Mouse (Mus musculus) heart, embryonic 11.5 days (tissue): ENCODE data around the gene Stradb. TPM values are rescaled to one million over a fixed set of nuclear protein-coding genes. Genes with fewer than 3 reads are reported as not detected.

Source experiments
- ATAC-seq: fragments of 200-750 bp; cut with Nextera tagmentation; replicated peaks from 2 replicates; pipeline ENCODE4 v1.8.0; 2017; ENCODE audit warnings: moderate library complexity; ENCODE audit not compliant: insufficient number of reproducible peaks, low FRiP score, low TSS enrichment
- H3K27ac ChIP-seq: fragments of 300-500 bp; sonication (generic); 2 replicates; pipeline ENCODE4 v1.5.1; 2014; ENCODE audit warnings: mild to moderate bottlenecking, low read depth, low read length
- H3K27me3 ChIP-seq: fragments of 300-500 bp; sonication (generic); 2 replicates; pipeline ENCODE4 v1.6.1; 2014; ENCODE audit warnings: mild to moderate bottlenecking, low read length, mixed read lengths; ENCODE audit not compliant: control insufficient read depth, insufficient read depth
- H3K36me3 ChIP-seq: fragments of 300-500 bp; sonication (generic); 2 replicates; pipeline ENCODE4 v1.6.1; 2014; ENCODE audit warnings: mild to moderate bottlenecking, low read length, moderate library complexity, mixed read lengths; ENCODE audit not compliant: control insufficient read depth, insufficient read depth
- H3K4me1 ChIP-seq: fragments of 300-500 bp; sonication (generic); 2 replicates; pipeline ENCODE4 v1.6.1; 2014; ENCODE audit warnings: low read length; ENCODE audit not compliant: control insufficient read depth, insufficient read depth
- H3K4me2 ChIP-seq: fragments of 300-500 bp; sonication (generic); 2 replicates; pipeline ENCODE4 v1.6.1; 2014; ENCODE audit warnings: mild to moderate bottlenecking, moderate library complexity
- H3K4me3 ChIP-seq: fragments of 300-500 bp; sonication (generic); 2 replicates; pipeline ENCODE4 v1.5.1; 2014; ENCODE audit warnings: low read depth, low read length
- H3K9ac ChIP-seq: fragments of 300-500 bp; sonication (generic); 2 replicates; pipeline ENCODE4 v1.6.1; 2014; ENCODE audit warnings: mild to moderate bottlenecking, low read depth, low read length, moderate library complexity
- H3K9me3 ChIP-seq: fragments of 300-500 bp; sonication (generic); replicated peaks from 2 replicates; pipeline ENCODE4 v1.6.1; 2016; ENCODE audit warnings: low read length; ENCODE audit not compliant: control insufficient read depth
- WGBS: fragments of 180-500 bp; shearing (Covaris S2); extraction: QIAGEN DNeasy Blood & Tissue Kit; methylation state at CpG from one replicate; pipeline ENCODE4 v1.1.7; 2014; ENCODE audit not compliant: insufficient replicate concordance; 5-methylcytosine and 5-hydroxymethylcytosine counted together
- polyA plus RNA-seq: library from polyadenylated mRNA; unstranded; fragments of >200 nt; fragmentation: Nextera tagmentation; extraction: Ambion mirVana; gene quantifications from 2 replicates; pipeline ENCODE4 v1.2.1, GENCODE M21; 2014

Stradb gene
- polyA plus RNA-seq, 1 experiment from 2014 or later = 26.9 TPM

- Histone ChIP-seq H3K4me1 (peaks cover 54% of the 10 kb centered on the region), H3K9me3 (no peaks in the 10 kb centered on the region), H3K4me3 (no peak overlapping the region), H3K9ac (no peak overlapping the region), H3K4me2 (peak overlapping the region; percentile 32), H3K36me3 (peaks cover 2% of the 10 kb centered on the region), H3K27me3 (no peaks in the 10 kb centered on the region), H3K27ac (peak overlapping the region; percentile 82)
- WGBS = 23% methylated on average over 8 of the region's 8 CpGs
- ATAC-seq = no peak
These were observed 22.2 kb upstream of the Stradb start for GRCm38 (mm10) chr1:58950899-58951648.

GRCm38 (mm10) chr1:58951841-58952240 is 21.5 kb upstream of the Stradb start:
- Histone ChIP-seq H3K27ac (peak overlapping the region; percentile 82), H3K4me1 (peaks cover 58% of the 10 kb centered on the region), H3K27me3 (no peaks in the 10 kb centered on the region)

GRCm38 (mm10) chr1:58952526-58952925 is 20.8 kb upstream of the Stradb start:
- Histone ChIP-seq H3K36me3 (no peaks in the 10 kb centered on the region), H3K4me1 (peaks cover 64% of the 10 kb centered on the region), H3K27me3 (no peaks in the 10 kb centered on the region), H3K4me3 (no peak overlapping the region), H3K9me3 (no peaks in the 10 kb centered on the region), H3K9ac (no peak overlapping the region), H3K4me2 (no peak overlapping the region), H3K27ac (peak overlapping the region; percentile 85)
- ATAC-seq = no peak
- 80% methylated on average over 5 of the region's 5 CpGs for WGBS

More at GRCm38 (mm10) chr1:58951841-58952240, 21.5 kb upstream of the Stradb start:
- Histone ChIP-seq H3K9ac (peak overlapping the region; percentile 34; the same call in 1 of the 2 replicates), H3K36me3 (no peaks in the 10 kb centered on the region), H3K4me2 (no peak overlapping the region), H3K9me3 (no peaks in the 10 kb centered on the region), H3K4me3 (no peak overlapping the region)
- WGBS = 58% methylated on average over 4 of the region's 4 CpGs
- no peak for ATAC-seq

- ATAC-seq = no peak
- 46% methylated on average over 4 of the region's 4 CpGs for WGBS
- H3K9ac ChIP-seq = no peak overlapping the region
- H3K9me3 ChIP-seq = no peaks in the 10 kb centered on the region
- no peaks in the 10 kb centered on the region for H3K27me3 ChIP-seq
- H3K36me3 ChIP-seq = no peaks in the 10 kb centered on the region
- 0 out of 2 replicates have a peak overlapping the region, but pooled peaks have one; percentile 0 for H3K4me2 ChIP-seq
- peak overlapping the region; percentile 85 for H3K27ac ChIP-seq
- H3K4me3 ChIP-seq = no peak overlapping the region
- peaks cover 67% of the 10 kb centered on the region for H3K4me1 ChIP-seq
These were observed 20.3 kb upstream of the Stradb start for GRCm38 (mm10) chr1:58952997-58953396.

GRCm38 (mm10) chr1:58953686-58954434 is 19.5 kb upstream of the Stradb start:
- WGBS = 54% methylated on average over 9 of the region's 9 CpGs
- Histone ChIP-seq H3K4me3 (no peak overlapping the region), H3K4me2 (peak overlapping the region; percentile 11), H3K9me3 (no peaks in the 10 kb centered on the region), H3K27ac (peak overlapping the region; percentile 85), H3K4me1 (peaks cover 73% of the 10 kb centered on the region), H3K36me3 (no peaks in the 10 kb centered on the region), H3K27me3 (no peaks in the 10 kb centered on the region), H3K9ac (no peak overlapping the region)
- ATAC-seq = peak; percentile 93

GRCm38 (mm10) chr1:58954578-58955410 is 18.5 kb upstream of the Stradb start:
- Histone ChIP-seq H3K4me2 (peak overlapping the region; percentile 2), H3K9ac (no peak overlapping the region; the same call in 1 of the 2 replicates), H3K4me3 (no peak overlapping the region), H3K9me3 (no peaks in the 10 kb centered on the region), H3K27ac (peak overlapping the region; percentile 85), H3K27me3 (no peaks in the 10 kb centered on the region), H3K36me3 (no peaks in the 10 kb centered on the region), H3K4me1 (peaks cover 71% of the 10 kb centered on the region)
- no peak for ATAC-seq
- WGBS = 68% methylated on average over 8 of the region's 8 CpGs

- 0 out of 2 replicates have a peak, but pooled peaks have one; percentile 40 for ATAC-seq
- Histone ChIP-seq H3K27ac (0 out of 2 replicates have a peak overlapping the region, but pooled peaks have one; percentile 3), H3K4me1 (peaks cover 69% of the 10 kb centered on the region), H3K9ac (no peak overlapping the region), H3K27me3 (no peaks in the 10 kb centered on the region), H3K4me3 (no peak overlapping the region), H3K9me3 (no peaks in the 10 kb centered on the region), H3K36me3 (no peaks in the 10 kb centered on the region), H3K4me2 (peak overlapping the region; percentile 9; the same call in 1 of the 2 replicates)
- 61% methylated on average over 3 of the region's 3 CpGs for WGBS
These were observed 17.6 kb upstream of the Stradb start for GRCm38 (mm10) chr1:58955716-58956115.

- ATAC-seq = no peak
- no peak overlapping the region for H3K9ac ChIP-seq
- no peaks in the 10 kb centered on the region for H3K36me3 ChIP-seq
- H3K27me3 ChIP-seq = no peaks in the 10 kb centered on the region
- no peaks in the 10 kb centered on the region for H3K9me3 ChIP-seq
- peaks cover 69% of the 10 kb centered on the region for H3K4me1 ChIP-seq
- 70% methylated on average over 9 of the region's 9 CpGs for WGBS
- H3K4me2 ChIP-seq = no peak overlapping the region; the same call in 1 of the 2 replicates
- no peak overlapping the region for H3K4me3 ChIP-seq
- peak overlapping the region; percentile 59; the same call in 1 of the 2 replicates for H3K27ac ChIP-seq
These were observed 17.1 kb upstream of the Stradb start for GRCm38 (mm10) chr1:58956229-58956628.
